Mouse (Mus musculus) cortical plate, adult 2 months (tissue): ENCODE results near the gene Hoxb1. TPM values are rescaled to one million over a fixed set of nuclear protein-coding genes. Genes with fewer than 3 reads are reported as not detected.

ENCODE experiments used
- H3K27ac ChIP-seq: fragments of 200-500 bp; 2 replicates; pipeline ENCODE4 v1.5.1; 2012; ENCODE audit warnings: low read length, control low read depth, inconsistent platforms; ENCODE audit not compliant: insufficient read depth
- H3K4me1 ChIP-seq: fragments of 200-500 bp; 2 replicates; pipeline ENCODE4 v1.6.1; 2011; ENCODE audit warnings: low read length; ENCODE audit not compliant: control insufficient read depth, insufficient read depth
- H3K4me3 ChIP-seq: fragments of 200-500 bp; 2 replicates; pipeline ENCODE4 v1.5.1; 2011; ENCODE audit warnings: mild to moderate bottlenecking, low read length, control low read depth; ENCODE audit not compliant: insufficient read depth
- CTCF ChIP-seq: fragments of 200-500 bp; IDR thresholded peaks from 2 replicates; pipeline ENCODE4 v1.5.1; 2011; ENCODE audit warnings: mild to moderate bottlenecking, control low read depth, low read length; ENCODE audit not compliant: insufficient read depth; ENCODE audit errors: extremely low read depth
- POLR2A ChIP-seq: fragments of 200-500 bp; IDR thresholded peaks from 2 replicates; pipeline ENCODE4 v1.6.1; 2011; ENCODE audit warnings: mild to moderate bottlenecking, low read length, control low read depth; ENCODE audit not compliant: insufficient read depth; ENCODE audit errors: extremely low read depth
- polyA plus RNA-seq: library from polyadenylated mRNA; depleted of rRNA; stranded (reverse); fragments of >200 nt; gene quantifications from 2 replicates; pipeline ENCODE4 v1.2.3, GENCODE M21; 2012

The Hoxb1 gene
- polyA plus RNA-seq, 1 experiment: not detected

DNA sequence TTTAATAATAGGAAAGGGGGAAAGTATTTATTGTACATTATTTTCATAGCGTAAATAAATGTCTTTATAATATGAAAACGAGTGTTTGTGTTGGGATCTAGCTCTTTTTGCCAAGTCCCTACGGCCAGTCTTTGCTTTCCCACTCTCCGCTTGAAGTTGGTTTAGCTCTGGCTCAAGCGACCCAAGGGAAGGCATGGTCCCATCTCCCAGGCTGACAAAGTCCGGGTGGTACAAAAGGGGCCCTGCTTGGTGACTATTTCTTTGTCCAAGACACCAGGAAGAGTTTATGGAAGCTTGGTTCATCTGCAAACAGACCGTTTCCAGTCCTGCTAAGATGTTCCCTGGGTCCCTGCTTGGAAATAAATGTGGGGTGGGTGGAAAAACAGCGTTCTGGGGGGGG, 11.6 kb upstream of the Hoxb1 start:
- Histone ChIP-seq H3K27ac (no peak overlapping the region), H3K4me1 (no peaks in the 10 kb centered on the region), H3K4me3 (no peak overlapping the region)
- no peak for TF ChIP-seq POLR2A
- TF ChIP-seq CTCF: no peak

DNA sequence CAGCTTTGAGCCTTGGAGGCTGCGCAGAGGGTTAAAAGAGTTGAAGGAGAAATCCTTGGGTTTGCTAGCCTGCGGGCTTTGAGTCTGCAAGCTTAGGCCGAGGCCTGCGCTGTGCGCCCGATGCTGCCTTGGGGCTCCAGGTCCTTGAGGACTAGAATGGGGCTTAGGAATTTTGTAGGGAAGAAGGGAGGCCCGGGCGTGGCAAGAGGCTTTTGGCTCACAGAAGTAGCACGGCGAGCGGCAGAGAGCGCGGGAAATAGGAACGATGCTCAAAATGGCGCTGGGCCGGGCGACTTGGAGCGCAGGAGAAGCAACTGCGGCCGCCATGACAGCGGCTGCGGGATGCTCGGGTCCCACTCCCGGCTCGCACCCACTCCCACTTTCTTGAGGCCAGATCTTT, 11.2 kb upstream of the Hoxb1 start:
- no peak for TF ChIP-seq POLR2A
- no peak for TF ChIP-seq CTCF
- Histone ChIP-seq H3K27ac (no peak overlapping the region), H3K4me3 (no peak overlapping the region), H3K4me1 (no peaks in the 10 kb centered on the region)

DNA sequence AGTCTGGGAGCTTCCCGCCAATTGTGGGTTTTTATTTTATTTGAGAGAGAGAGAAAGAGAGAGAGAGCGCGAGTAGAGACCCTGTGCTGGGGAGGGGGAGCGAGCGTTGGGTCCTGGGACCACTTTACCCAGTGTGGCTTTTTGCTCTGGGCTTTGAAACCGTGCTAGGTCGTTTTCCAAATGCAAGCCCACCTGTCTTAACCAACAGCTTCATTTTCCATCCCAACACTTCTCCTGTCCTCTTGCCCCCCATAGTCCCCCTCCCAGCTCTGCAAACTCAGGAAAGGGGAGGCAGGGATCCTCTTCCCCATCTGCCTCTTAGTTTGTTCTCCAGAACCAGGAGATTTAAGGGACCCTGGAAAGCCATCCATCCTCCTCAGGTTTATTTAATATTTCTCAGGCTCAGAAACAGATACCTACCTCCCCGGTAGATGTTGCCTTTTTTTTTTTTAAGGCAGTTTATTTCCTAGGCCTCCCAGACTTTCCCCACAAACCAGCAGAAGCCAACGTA, 10.7 kb upstream of the Hoxb1 start:
- Histone ChIP-seq H3K27ac (no peak overlapping the region), H3K4me3 (no peak overlapping the region), H3K4me1 (no peaks in the 10 kb centered on the region)
- TF ChIP-seq POLR2A (no peak), CTCF (no peak)

GRCm38 (mm10) chr11:96363807-96364206, 1.7 kb upstream of the Hoxb1 start:
- no peak overlapping the region for H3K4me3 ChIP-seq
- no peak overlapping the region for H3K27ac ChIP-seq
- no peaks in the 10 kb centered on the region for H3K4me1 ChIP-seq
- TF ChIP-seq POLR2A (no peak), CTCF (no peak)

- H3K4me3 ChIP-seq: no peak overlapping the region
- H3K4me1 ChIP-seq: no peaks in the 10 kb centered on the region
- no peak overlapping the region for H3K27ac ChIP-seq
- TF ChIP-seq POLR2A (no peak), CTCF (no peak)
Measured at GRCm38 (mm10) chr11:96366092-96367041, 815 bp downstream of the Hoxb1 start.

DNA sequence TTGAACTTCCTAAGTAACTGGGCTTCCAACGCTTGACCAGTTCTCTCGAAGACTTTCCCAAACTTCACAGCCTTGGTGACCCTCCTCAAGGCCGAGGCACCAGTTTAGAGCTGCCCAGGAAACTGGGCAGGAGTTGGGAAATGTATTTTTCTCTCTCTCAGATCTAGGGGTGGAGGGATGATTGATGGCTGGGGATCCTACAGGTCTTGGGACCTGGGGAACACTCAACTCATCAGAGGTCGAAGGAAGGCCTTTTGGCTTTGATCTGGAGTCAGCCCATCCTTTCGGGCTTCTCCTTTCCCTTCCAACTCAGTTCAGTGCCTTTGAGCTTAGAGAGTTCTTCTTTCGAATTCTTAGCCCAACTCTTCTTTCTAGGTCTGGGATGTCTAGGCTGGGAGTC, 1.6 kb downstream of the Hoxb1 start:
- Histone ChIP-seq H3K4me3 (no peak overlapping the region), H3K27ac (no peak overlapping the region), H3K4me1 (no peaks in the 10 kb centered on the region)
- TF ChIP-seq POLR2A (no peak), CTCF (no peak)

DNA sequence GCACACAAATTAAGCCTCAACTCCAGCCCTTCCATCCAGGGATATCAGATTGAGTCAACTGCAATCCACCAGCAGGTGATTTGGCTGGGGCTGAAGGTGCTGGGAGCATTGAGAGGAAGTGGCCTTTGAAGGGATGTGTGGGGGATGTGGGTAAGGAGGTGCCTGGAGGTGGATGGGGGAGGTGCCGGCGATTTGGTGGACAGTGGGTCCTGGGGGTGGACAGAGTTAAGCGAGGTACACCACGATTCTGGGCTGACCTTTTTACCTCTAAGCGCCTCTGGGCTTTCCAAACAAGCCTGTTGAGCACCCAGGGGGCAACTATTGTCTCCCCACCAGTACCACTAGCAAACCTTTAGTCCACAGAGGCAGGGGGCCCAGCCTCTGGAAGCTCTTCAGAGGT, 3.1 kb downstream of the Hoxb1 start:
- no peak overlapping the region for H3K4me3 ChIP-seq

GRCm38 (mm10) chr11:96369140-96369539, 3.6 kb downstream of the Hoxb1 start:
- Histone ChIP-seq H3K27ac (no peak overlapping the region), H3K4me3 (no peak overlapping the region), H3K4me1 (no peaks in the 10 kb centered on the region)
- TF ChIP-seq POLR2A: no peak

More for the DNA sequence above, 3.1 kb downstream of the Hoxb1 start:
- Histone ChIP-seq H3K4me1 (no peaks in the 10 kb centered on the region), H3K27ac (no peak overlapping the region)
- no peak for TF ChIP-seq CTCF
- TF ChIP-seq POLR2A: no peak

DNA sequence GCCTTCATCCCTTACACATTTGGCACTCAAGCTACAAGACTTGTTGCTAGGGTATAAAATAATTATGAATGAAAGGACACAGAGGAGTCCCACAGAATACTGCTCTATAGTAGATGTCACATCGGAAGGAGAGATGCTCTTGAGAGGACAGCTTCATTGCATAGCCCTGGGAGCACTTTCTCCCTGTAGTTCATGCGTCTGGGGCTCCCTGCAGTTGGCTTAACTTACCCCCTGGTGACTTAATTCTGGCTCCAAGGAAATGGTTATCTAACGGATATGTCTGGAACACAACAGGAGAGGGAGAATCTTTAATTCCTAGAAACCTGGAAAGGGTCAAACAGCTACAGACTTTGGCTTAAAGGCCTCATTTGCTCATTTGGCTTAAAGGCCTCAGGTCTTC, 6.2 kb downstream of the Hoxb1 start:
- Histone ChIP-seq H3K27ac (no peak overlapping the region), H3K4me1 (no peaks in the 10 kb centered on the region), H3K4me3 (no peak overlapping the region)
- TF ChIP-seq POLR2A (no peak), CTCF (no peak)

- H3K4me3 ChIP-seq: no peak overlapping the region
- no peak overlapping the region for H3K27ac ChIP-seq
- TF ChIP-seq POLR2A: no peak
- TF ChIP-seq CTCF: no peak
- H3K4me1 ChIP-seq: no peaks in the 10 kb centered on the region
Measured at GRCm38 (mm10) chr11:96372519-96372918, 7.0 kb downstream of the Hoxb1 start.

DNA sequence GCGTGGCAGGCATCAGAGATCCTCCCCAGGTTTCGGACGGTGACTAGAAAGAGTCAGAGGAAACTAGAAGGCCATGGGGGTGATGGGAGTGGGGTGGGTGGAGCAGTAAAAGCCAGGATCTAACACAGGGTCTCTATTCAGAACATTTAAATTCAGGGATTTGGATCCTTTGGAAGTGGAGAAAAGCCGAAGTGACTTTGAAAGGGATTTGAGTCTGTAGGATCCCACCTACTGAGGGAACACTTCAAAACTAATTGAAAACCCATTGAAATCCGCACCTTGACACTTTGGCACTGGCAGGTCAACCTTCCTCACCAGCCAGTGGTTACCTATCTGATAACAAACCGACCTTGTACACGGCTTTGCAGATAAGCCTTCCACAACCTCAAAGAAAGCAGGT, 9.3 kb downstream of the Hoxb1 start:
- H3K4me1 ChIP-seq: no peaks in the 10 kb centered on the region
- H3K27ac ChIP-seq: no peak overlapping the region
- H3K4me3 ChIP-seq: no peak overlapping the region
- no peak for TF ChIP-seq CTCF
- no peak for TF ChIP-seq POLR2A
